ENCODE assay signal across 7 mouse cellular contexts in genomic region chr3:51195736-51196135, GRCm38 (mm10). TPM values are rescaled to one million over a fixed set of nuclear protein-coding genes. Genes with fewer than 3 reads are reported as not detected.
DNase-seq lines count a peak whose midpoint lies in the region; ATAC-seq and TF ChIP-seq lines count a peak whose summit lies in the region.

No protein-coding gene starts in this region.

- TF ChIP-seq CTCF in testis, adult 2 months (IDR thresholded peaks at IDR 0.05; ENCODE audit: control insufficient read depth, insufficient read depth, insufficient replicate concordance, low read depth, low read length), result no peak
- TF ChIP-seq CTCF in hindbrain, postnatal 0 days (IDR thresholded peaks at IDR 0.05; ENCODE audit: low read depth), result no peak

- TF ChIP-seq POLR2A in testis, adult 2 months (IDR thresholded peaks at IDR 0.05; ENCODE audit: control insufficient read depth, low read depth, low read length), result no peak

- H3K9me3 ChIP-seq in embryonic facial prominence, embryonic 10.5 days, result no peaks in the 10 kb centered on the region
- no peaks in the 10 kb centered on the region for H3K9me3 ChIP-seq in hindbrain, postnatal 0 days (ENCODE audit: low read length)
- H3K9me3 ChIP-seq in neural tube, embryonic 14.5 days (ENCODE audit: control insufficient read depth, low read length), result no peaks in the 10 kb centered on the region

- H3K4me2 ChIP-seq in hindbrain, postnatal 0 days (ENCODE audit: low read depth, low read length), result peak overlapping the region; percentile 32
- H3K4me2 ChIP-seq in neural tube, embryonic 14.5 days (ENCODE audit: low read depth, low read length), result no peak overlapping the region

- no peak overlapping the region for H3K27ac ChIP-seq in testis, adult 2 months (ENCODE audit: control insufficient read depth, insufficient read depth, low read depth, low read length)
- H3K27ac ChIP-seq in embryonic facial prominence, embryonic 10.5 days (replicated peaks), result no peak overlapping the region
- no peak overlapping the region for H3K27ac ChIP-seq in hindbrain, postnatal 0 days
- H3K27ac ChIP-seq in neural tube, embryonic 14.5 days (ENCODE audit: low read depth, low read length), result no peak overlapping the region

- H3K27me3 ChIP-seq in testis, adult 2 months (ENCODE audit: control insufficient read depth, insufficient read depth, low read length), result no peaks in the 10 kb centered on the region
- H3K27me3 ChIP-seq in embryonic facial prominence, embryonic 10.5 days (replicated peaks; ENCODE audit: low read depth, poor library complexity, severe bottlenecking), result no peaks in the 10 kb centered on the region
- H3K27me3 ChIP-seq in hindbrain, postnatal 0 days (ENCODE audit: insufficient read depth, low read length), result no peaks in the 10 kb centered on the region
- no peaks in the 10 kb centered on the region for H3K27me3 ChIP-seq in neural tube, embryonic 14.5 days (ENCODE audit: control insufficient read depth, insufficient read depth, low read length)

- DNase-seq in testis, postnatal 10 days (ENCODE audit: low spot score), result no peak
- DNase-seq in embryonic facial prominence, embryonic 10.5 days (ENCODE audit: low spot score), result peak; percentile 46
- DNase-seq in hindbrain, postnatal 0 days (ENCODE audit: low spot score), result no peak
- no peak for DNase-seq in cerebellum, adult 9-10 months
- no peak for DNase-seq in urinary bladder, postnatal 36 days (ENCODE audit: low spot score in 2 of 2)

- 40% methylated on average over 8 of the region's 8 CpGs for WGBS in embryonic facial prominence, embryonic 10.5 days
- 42% methylated on average over 8 of the region's 8 CpGs for whole genome bisulfite sequencing in hindbrain, postnatal 0 days
- 39% methylated on average over 8 of the region's 8 CpGs for WGBS in neural tube, embryonic 14.5 days

- no peaks in the 10 kb centered on the region for H3K36me3 ChIP-seq in testis, adult 2 months (ENCODE audit: control insufficient read depth, insufficient read depth, low read length)
- no peaks in the 10 kb centered on the region for H3K36me3 ChIP-seq in embryonic facial prominence, embryonic 10.5 days (replicated peaks)
- no peaks in the 10 kb centered on the region for H3K36me3 ChIP-seq in hindbrain, postnatal 0 days (ENCODE audit: insufficient read depth, low read length)
- H3K36me3 ChIP-seq in neural tube, embryonic 14.5 days (ENCODE audit: control insufficient read depth, insufficient read depth, low read length), result no peaks in the 10 kb centered on the region

- peak; percentile 46; the same call in 1 of the 2 replicates for ATAC-seq in hindbrain, postnatal 0 days
- peak; percentile 41; the same call in 1 of the 2 replicates for ATAC-seq in neural tube, embryonic 14.5 days (ENCODE audit: low read depth)

- peak overlapping the region; percentile 55 for H3K4me3 ChIP-seq in testis, adult 2 months (ENCODE audit: control insufficient read depth, low read depth, low read length)
- peak overlapping the region; percentile 28 for H3K4me3 ChIP-seq in embryonic facial prominence, embryonic 10.5 days
- no peak overlapping the region for H3K4me3 ChIP-seq in hindbrain, postnatal 0 days (ENCODE audit: low read length)
- H3K4me3 ChIP-seq in neural tube, embryonic 14.5 days (ENCODE audit: low read depth, low read length), result no peak overlapping the region

- H3K4me1 ChIP-seq in testis, adult 2 months (ENCODE audit: control insufficient read depth, insufficient read depth, low read length), result peaks cover 6% of the 10 kb centered on the region
- peaks cover 5% of the 10 kb centered on the region; the same call in 1 of the 2 replicates for H3K4me1 ChIP-seq in embryonic facial prominence, embryonic 10.5 days
- H3K4me1 ChIP-seq in hindbrain, postnatal 0 days (ENCODE audit: insufficient read depth, low read length), result 0 out of 2 replicates have a peak, but pooled peaks cover 2% of the 10 kb centered on the region
- H3K4me1 ChIP-seq in neural tube, embryonic 14.5 days (ENCODE audit: control insufficient read depth, insufficient read depth, low read length), result no peaks in the 10 kb centered on the region

- H3K9ac ChIP-seq in hindbrain, postnatal 0 days (replicated peaks; ENCODE audit: low read length), result no peak overlapping the region
- H3K9ac ChIP-seq in neural tube, embryonic 14.5 days (replicated peaks; ENCODE audit: low read depth, low read length), result no peak overlapping the region

RNA-seq across cellular contexts. Expression of gene Noct, which starts 28.5 kb away (rescaled TPM):
- 7.2 and 7.4 TPM in 2 replicates for polyA plus RNA-seq in testis, adult 2 months (2012; rRNA removed)
- 9.6 and 10.1 TPM in 2 replicates for polyA plus RNA-seq in embryonic facial prominence, embryonic 10.5 days (2016; fragmentation: Nextera tagmentation; extraction: Ambion mirVana)
- total RNA-seq in hindbrain, postnatal 0 days (2014; rRNA removed), result 40.8 and 41.9 TPM in 2 replicates
- polyA plus RNA-seq in hindbrain, postnatal 0 days (2015; fragmentation: Nextera tagmentation; extraction: Ambion mirVana), result 27.7 and 31.6 TPM in 2 replicates
- 36.6 and 42.4 TPM in 2 replicates for polyA plus RNA-seq in neural tube, embryonic 14.5 days (2014; fragmentation: Nextera tagmentation; extraction: Ambion mirVana)

Comparison
In these comparisons a context has a peak if more than half of its experiments do, and no peak if none do; other contexts are left out.
1. H3K4me3 ChIP-seq: peak in testis, adult 2 months (single experiment) and embryonic facial prominence, embryonic 10.5 days (single experiment); none in hindbrain, postnatal 0 days (single experiment) and neural tube, embryonic 14.5 days (single experiment).